ENCODE assay signal across 14 mouse cellular contexts in the genomic region with DNA sequence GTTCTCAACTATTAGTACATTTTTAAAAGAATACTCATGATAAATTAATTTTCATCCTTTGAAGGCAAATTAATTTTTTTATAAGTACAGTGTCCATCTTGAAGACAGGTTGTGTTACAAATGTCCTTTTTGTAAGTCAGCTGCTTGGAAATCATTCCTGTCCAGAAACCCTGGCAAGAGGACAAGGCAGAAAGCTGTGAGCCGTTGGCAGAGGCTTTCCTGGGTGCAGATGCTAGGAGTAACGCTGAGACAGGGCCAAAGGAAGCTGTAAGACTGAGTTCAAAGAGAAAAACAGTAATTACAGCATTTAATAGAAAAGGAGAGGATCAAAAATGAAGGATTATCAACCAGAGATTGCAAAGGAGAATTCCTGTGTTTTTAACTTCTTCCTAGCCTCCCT. TPM values are rescaled to one million over a fixed set of nuclear protein-coding genes. Genes with fewer than 3 reads are reported as not detected.
DNase-seq lines count a peak whose midpoint lies in the region; ATAC-seq and TF ChIP-seq lines count a peak whose summit lies in the region.
"Had no signal": no experiment of that assay in that cellular context is flagged by ENCODE, and none has a peak within 500 bp of the region (broad histone marks: within the 10 kb centered on the region; RNA-seq: fewer than 3 reads in every experiment).

No protein-coding gene starts in this region.

- H3K27me3 ChIP-seq in midbrain, postnatal 0 days (ENCODE audit: insufficient read depth, low read length) = no peaks in the 10 kb centered on the region
- H3K27me3 ChIP-seq in midbrain, embryonic 14.5 days (ENCODE audit: control insufficient read depth, insufficient read depth, low read length) = no peaks in the 10 kb centered on the region
- H3K27me3 ChIP-seq: forebrain, embryonic 15.5 days; midbrain, embryonic 12.5 days had no signal

- ATAC-seq in midbrain, postnatal 0 days (ENCODE audit: low FRiP score) = no peak
- no peak for ATAC-seq in midbrain, embryonic 14.5 days (ENCODE audit: low FRiP score, low TSS enrichment)
- ATAC-seq: forebrain, embryonic 15.5 days had no signal

- peaks cover 30% of the 10 kb centered on the region for H3K36me3 ChIP-seq in midbrain, postnatal 0 days (ENCODE audit: insufficient read depth, low read length)
- H3K36me3 ChIP-seq in midbrain, embryonic 14.5 days (ENCODE audit: control insufficient read depth, insufficient read depth, low read length) = peaks cover 57% of the 10 kb centered on the region

- H3K9me3 ChIP-seq in midbrain, postnatal 0 days (ENCODE audit: low read length) = no peaks in the 10 kb centered on the region
- no peaks in the 10 kb centered on the region for H3K9me3 ChIP-seq in midbrain, embryonic 14.5 days (ENCODE audit: control insufficient read depth, low read length)
- H3K9me3 ChIP-seq: forebrain, embryonic 15.5 days; midbrain, embryonic 12.5 days had no signal

- H3K9ac ChIP-seq in midbrain, postnatal 0 days (replicated peaks; ENCODE audit: low read length, poor library complexity, severe bottlenecking) = no peak overlapping the region
- no peak overlapping the region for H3K9ac ChIP-seq in midbrain, embryonic 14.5 days (replicated peaks; ENCODE audit: low read length)
- H3K9ac ChIP-seq: forebrain, embryonic 15.5 days; lung, embryonic 14.5 days; midbrain, embryonic 12.5 days had no signal

- intact Hi-C loops in heart, postnatal 36 days (cut with DNase I) = no loop called here

- no peak for TF ChIP-seq CTCF in midbrain, postnatal 0 days (IDR thresholded peaks at IDR 0.05)

- H3K27ac ChIP-seq in midbrain, postnatal 0 days (ENCODE audit: low read depth, low read length) = 0 out of 2 replicates have a peak overlapping the region, but pooled peaks have one; percentile 38
- no peak overlapping the region for H3K27ac ChIP-seq in midbrain, embryonic 14.5 days (replicated peaks; ENCODE audit: low read depth, low read length)
- H3K27ac ChIP-seq: forebrain, embryonic 15.5 days; kidney, postnatal 0 days; macrophage; midbrain, embryonic 12.5 days had no signal

- no peaks in the 10 kb centered on the region for H3K4me1 ChIP-seq in midbrain, postnatal 0 days (ENCODE audit: insufficient read depth, low read length)
- no peaks in the 10 kb centered on the region for H3K4me1 ChIP-seq in midbrain, embryonic 14.5 days (ENCODE audit: control insufficient read depth, insufficient read depth, low read length)
- H3K4me1 ChIP-seq: midbrain, embryonic 12.5 days had no signal

- WGBS in midbrain, postnatal 0 days = 75% methylated on average over 2 of the region's 2 CpGs
- 69% methylated on average over 2 of the region's 2 CpGs for WGBS in midbrain, embryonic 14.5 days

- DNase-seq in adrenal gland, postnatal 10 days = peak; percentile 58
- no peak for DNase-seq in adrenal gland, adult (ENCODE audit: inconsistent age in 2 of 2, low spot score in 1 of 2)
- DNase-seq in heart, adult 8-10 months (ENCODE audit: low spot score) = peak; percentile 32
- no peak for DNase-seq in heart, postnatal 36 days
- DNase-seq in midbrain, postnatal 0 days (ENCODE audit: low spot score) = peak; percentile 50
- no peak for DNase-seq in midbrain, embryonic 14.5 days
- DNase-seq in c-Kit-positive CD71-positive TER-119-positive erythroid progenitor cells, embryonic 14.5 days (ENCODE audit: low spot score) = no peak
- DNase-seq in MN1 (ENCODE audit: low spot score) = no peak
- DNase-seq: lung, embryonic 14.5 days; thymus, postnatal 25 days had no signal

- H3K4me2 ChIP-seq in midbrain, postnatal 0 days (ENCODE audit: low read depth, low read length, poor library complexity, severe bottlenecking) = no peak overlapping the region
- no peak overlapping the region for H3K4me2 ChIP-seq in midbrain, embryonic 14.5 days (ENCODE audit: low read length)
- H3K4me2 ChIP-seq: forebrain, embryonic 15.5 days; lung, embryonic 14.5 days; midbrain, embryonic 12.5 days had no signal

- no peak overlapping the region for H3K4me3 ChIP-seq in midbrain, postnatal 0 days (ENCODE audit: low read depth, low read length)
- H3K4me3 ChIP-seq in midbrain, embryonic 14.5 days (replicated peaks; ENCODE audit: low read depth, low read length) = no peak overlapping the region
- H3K4me3 ChIP-seq: forebrain, embryonic 15.5 days; midbrain, embryonic 12.5 days had no signal

RNA-seq across cellular contexts. Expression of a gene that starts 48.3 kb away (rescaled TPM):
- 100 to 1,000 TPM; 469 to 580 TPM for total RNA-seq in adrenal gland, postnatal 10 days (2021)
- total RNA-seq in heart, adult 8-10 months (2022) = 100 to 1,000 TPM; 344 to 366 (median 354) TPM
- total RNA-seq in heart, postnatal 36 days (2021) = 100 to 1,000 TPM; 366 to 383 TPM
- total RNA-seq in midbrain, postnatal 0 days (2014; rRNA removed) = 432 and 533 TPM in 2 replicates
- 276 and 321 TPM in 2 replicates for polyA plus RNA-seq in midbrain, postnatal 0 days (2015; fragmentation: Nextera tagmentation; extraction: Ambion mirVana)
- polyA plus RNA-seq in midbrain, embryonic 14.5 days (2014; fragmentation: Nextera tagmentation; extraction: Ambion mirVana) = 351 and 564 TPM in 2 replicates

Comparison
In these comparisons a context has a peak if more than half of its experiments do, and no peak if none do; other contexts are left out.
1. DNase-seq: peak in adrenal gland, postnatal 10 days (single experiment), heart, adult 8-10 months (single experiment) and midbrain, postnatal 0 days (single experiment); none in adrenal gland, adult (0 of 2), heart, postnatal 36 days (0 of 2), midbrain, embryonic 14.5 days (single experiment), c-Kit-positive CD71-positive TER-119-positive erythroid progenitor cells, embryonic 14.5 days (single experiment) and MN1 (single experiment).